Mouse (Mus musculus) heart, embryonic 11.5 days (tissue): ENCODE results near the gene R3hdm1. TPM values are rescaled to one million over a fixed set of nuclear protein-coding genes. Genes with fewer than 3 reads are reported as not detected.
"Not testable (repeated sequence)": the region's sequence is repeated elsewhere in the genome, so short reads cannot be mapped to it uniquely, and the experiment has no call there.

Source experiments
- ATAC-seq: fragments of 200-750 bp; cut with Nextera tagmentation; replicated peaks from 2 replicates; pipeline ENCODE4 v1.8.0; 2017; ENCODE audit warnings: moderate library complexity; ENCODE audit not compliant: insufficient number of reproducible peaks, low FRiP score, low TSS enrichment
- H3K27ac ChIP-seq: fragments of 300-500 bp; sonication (generic); 2 replicates; pipeline ENCODE4 v1.5.1; 2014; ENCODE audit warnings: mild to moderate bottlenecking, low read depth, low read length
- H3K27me3 ChIP-seq: fragments of 300-500 bp; sonication (generic); 2 replicates; pipeline ENCODE4 v1.6.1; 2014; ENCODE audit warnings: mild to moderate bottlenecking, low read length, mixed read lengths; ENCODE audit not compliant: control insufficient read depth, insufficient read depth
- H3K36me3 ChIP-seq: fragments of 300-500 bp; sonication (generic); 2 replicates; pipeline ENCODE4 v1.6.1; 2014; ENCODE audit warnings: mild to moderate bottlenecking, low read length, moderate library complexity, mixed read lengths; ENCODE audit not compliant: control insufficient read depth, insufficient read depth
- H3K4me1 ChIP-seq: fragments of 300-500 bp; sonication (generic); 2 replicates; pipeline ENCODE4 v1.6.1; 2014; ENCODE audit warnings: low read length; ENCODE audit not compliant: control insufficient read depth, insufficient read depth
- H3K4me2 ChIP-seq: fragments of 300-500 bp; sonication (generic); 2 replicates; pipeline ENCODE4 v1.6.1; 2014; ENCODE audit warnings: mild to moderate bottlenecking, moderate library complexity
- H3K4me3 ChIP-seq: fragments of 300-500 bp; sonication (generic); 2 replicates; pipeline ENCODE4 v1.5.1; 2014; ENCODE audit warnings: low read depth, low read length
- H3K9ac ChIP-seq: fragments of 300-500 bp; sonication (generic); 2 replicates; pipeline ENCODE4 v1.6.1; 2014; ENCODE audit warnings: mild to moderate bottlenecking, low read depth, low read length, moderate library complexity
- H3K9me3 ChIP-seq: fragments of 300-500 bp; sonication (generic); replicated peaks from 2 replicates; pipeline ENCODE4 v1.6.1; 2016; ENCODE audit warnings: low read length; ENCODE audit not compliant: control insufficient read depth
- WGBS: fragments of 180-500 bp; shearing (Covaris S2); extraction: QIAGEN DNeasy Blood & Tissue Kit; methylation state at CpG from one replicate; pipeline ENCODE4 v1.1.7; 2014; ENCODE audit not compliant: insufficient replicate concordance; 5-methylcytosine and 5-hydroxymethylcytosine counted together
- polyA plus RNA-seq: library from polyadenylated mRNA; unstranded; fragments of >200 nt; fragmentation: Nextera tagmentation; extraction: Ambion mirVana; gene quantifications from 2 replicates; pipeline ENCODE4 v1.2.1, GENCODE M21; 2014

R3hdm1 gene
- polyA plus RNA-seq, 1 experiment from 2014 or later, result 73.1 TPM

DNA sequence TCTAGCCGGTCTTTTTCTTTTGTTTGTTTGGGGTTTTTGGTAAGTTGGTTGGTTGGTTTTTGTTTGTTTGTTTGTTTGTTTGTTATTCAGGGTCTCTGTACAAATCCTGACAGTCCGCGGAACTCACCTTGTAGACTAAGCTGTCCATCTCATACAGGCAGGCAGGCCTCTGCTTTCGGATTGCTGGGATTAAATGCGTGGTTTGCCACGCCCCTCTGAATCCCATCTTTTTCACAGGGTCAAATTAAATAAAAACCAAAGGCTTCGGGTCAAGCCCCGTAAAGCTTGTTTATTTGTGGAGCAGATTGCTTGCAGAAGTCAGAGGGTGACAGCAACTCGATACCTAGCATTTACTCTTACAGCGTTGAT lies 140.5 kb downstream of the R3hdm1 start, which contains the start of gene Ubxn4:
TSS of gene Ubxn4 (plus strand) at position 338 of the 369 bp plus-strand sequence.
- H3K36me3 ChIP-seq, result no peaks in the 10 kb centered on the region
- peak within 1 kb of the TSS; percentile 90 for H3K27ac ChIP-seq
- peak within 1 kb of the TSS; percentile 85 for H3K4me2 ChIP-seq
- H3K4me3 ChIP-seq, result peak within 1 kb of the TSS; percentile 81
- ATAC-seq, result no peak
- 10% methylated on average over 10 of the region's 10 CpGs for WGBS
- no peaks in the 10 kb centered on the region for H3K9me3 ChIP-seq
- no peaks in the 10 kb centered on the region for H3K27me3 ChIP-seq
- H3K9ac ChIP-seq, result peak within 1 kb of the TSS; percentile 88
- peaks cover 4% of the 10 kb centered on the region; the same call in 1 of the 2 replicates for H3K4me1 ChIP-seq

DNA sequence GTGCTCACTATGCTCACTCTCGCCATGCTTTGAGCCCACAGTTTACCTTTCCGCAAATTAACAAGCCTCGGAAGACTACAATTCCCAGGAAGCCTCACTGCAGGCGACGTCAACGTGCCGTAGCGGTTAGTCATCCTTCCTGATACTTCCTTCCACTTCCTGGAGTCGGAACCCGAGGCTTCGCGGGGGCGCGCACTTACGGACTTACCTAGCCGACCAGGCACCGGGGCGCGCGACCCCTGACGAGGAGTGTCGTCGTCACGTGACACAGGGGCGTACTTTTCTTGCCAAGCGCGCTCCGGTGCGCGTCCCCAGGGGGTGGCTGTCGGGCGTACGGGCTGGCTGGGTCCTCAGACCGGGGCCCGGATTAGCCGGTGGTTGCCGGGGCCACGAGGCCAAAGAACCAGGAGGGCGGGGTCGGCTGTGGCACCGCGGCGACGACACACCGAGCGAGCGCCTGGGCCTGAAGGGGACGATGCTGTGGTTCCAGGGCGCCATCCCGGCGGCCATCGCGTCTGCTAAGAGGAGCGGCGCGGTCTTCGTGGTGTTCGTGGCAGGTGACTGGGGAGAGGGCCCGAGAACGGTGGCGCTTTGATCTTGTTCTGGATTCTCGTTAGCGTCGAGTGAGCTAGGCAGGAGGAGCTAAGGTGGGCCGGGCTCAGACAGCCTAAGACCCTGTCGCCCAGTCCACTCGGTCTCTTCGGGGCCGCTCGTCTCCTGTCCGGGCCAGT lies 141.1 kb downstream of the R3hdm1 start:
- H3K36me3 ChIP-seq, result no peaks in the 10 kb centered on the region
- peak; percentile 91 for ATAC-seq
- H3K4me1 ChIP-seq, result peaks cover 4% of the 10 kb centered on the region; the same call in 1 of the 2 replicates

DNA sequence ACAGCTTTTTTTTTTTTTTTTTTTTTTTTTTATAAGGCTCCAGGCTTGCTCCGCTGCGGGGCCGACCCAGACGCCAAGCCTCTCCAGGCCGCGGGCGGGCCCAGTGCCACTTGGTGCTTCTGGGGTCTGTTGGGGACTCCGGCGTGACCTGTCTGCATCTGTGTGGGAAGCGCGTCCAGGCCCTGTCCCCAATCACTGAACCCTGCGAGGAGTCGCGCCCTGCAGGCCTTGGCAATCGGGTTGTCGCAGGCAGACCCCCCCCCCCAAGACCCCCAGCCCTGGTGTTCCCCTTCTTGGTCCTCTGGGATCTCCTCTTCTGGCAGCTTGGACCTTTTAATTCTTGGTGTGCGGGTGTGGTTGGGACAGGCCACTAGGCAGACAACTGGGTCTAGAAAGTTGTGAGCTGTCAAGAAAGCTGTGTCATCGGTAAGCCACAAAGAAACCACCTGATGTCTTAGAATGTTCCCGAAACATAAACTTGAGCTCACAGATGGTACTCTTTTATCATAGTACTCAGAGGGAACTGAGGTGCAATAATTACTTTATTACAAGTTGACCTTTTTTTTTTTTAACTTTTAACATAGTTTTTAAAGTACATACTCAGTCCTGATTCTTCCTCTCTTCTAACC lies 141.7 kb downstream of the R3hdm1 start:
- 2% methylated on average over 19 of the region's 19 CpGs for WGBS
- Histone ChIP-seq H3K27me3 (no peaks in the 10 kb centered on the region), H3K27ac (peak overlapping the region; percentile 90), H3K36me3 (no peaks in the 10 kb centered on the region), H3K4me1 (peaks cover 4% of the 10 kb centered on the region; the same call in 1 of the 2 replicates), H3K9ac (peak overlapping the region; percentile 88), H3K4me2 (peak overlapping the region; percentile 85), H3K4me3 (peak overlapping the region; percentile 81), H3K9me3 (no peaks in the 10 kb centered on the region)
- peak; percentile 53 for ATAC-seq

More for the DNA sequence above, 141.1 kb downstream of the R3hdm1 start:
- Histone ChIP-seq H3K4me3 (peak overlapping the region; percentile 81), H3K4me2 (peak overlapping the region; percentile 85), H3K9me3 (no peaks in the 10 kb centered on the region), H3K9ac (peak overlapping the region; percentile 88), H3K27me3 (no peaks in the 10 kb centered on the region), H3K27ac (peak overlapping the region; percentile 90)
- WGBS, result under 1% methylated on average over 71 of the region's 71 CpGs

DNA sequence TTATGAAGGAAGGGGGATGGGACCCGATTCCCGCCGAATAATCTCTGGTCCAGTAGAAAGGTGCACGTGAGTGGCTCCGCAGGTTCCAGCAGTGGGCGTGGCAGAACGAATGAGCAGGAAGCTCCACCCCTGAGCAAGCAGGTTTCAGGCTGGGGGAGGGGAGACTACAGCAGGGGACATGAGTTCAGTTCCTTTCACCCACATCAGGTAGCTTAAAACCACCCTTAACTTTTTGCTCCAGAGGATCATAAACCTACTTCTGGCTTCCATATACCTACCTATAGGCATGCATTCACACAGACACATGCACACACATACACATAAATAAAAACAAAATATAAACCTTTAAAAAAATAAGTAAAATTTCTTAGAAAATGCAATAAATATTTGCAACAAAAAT lies 164.0 kb downstream of the R3hdm1 start:
- H3K36me3 ChIP-seq, result peaks cover 28% of the 10 kb centered on the region
- not testable (repeated sequence) for H3K9me3 ChIP-seq, H3K27me3 ChIP-seq, H3K27ac ChIP-seq, H3K4me3 ChIP-seq, H3K4me1 ChIP-seq, H3K9ac ChIP-seq, ATAC-seq, H3K4me2 ChIP-seq
- WGBS, result 81% methylated on average over 7 of the region's 7 CpGs

DNA sequence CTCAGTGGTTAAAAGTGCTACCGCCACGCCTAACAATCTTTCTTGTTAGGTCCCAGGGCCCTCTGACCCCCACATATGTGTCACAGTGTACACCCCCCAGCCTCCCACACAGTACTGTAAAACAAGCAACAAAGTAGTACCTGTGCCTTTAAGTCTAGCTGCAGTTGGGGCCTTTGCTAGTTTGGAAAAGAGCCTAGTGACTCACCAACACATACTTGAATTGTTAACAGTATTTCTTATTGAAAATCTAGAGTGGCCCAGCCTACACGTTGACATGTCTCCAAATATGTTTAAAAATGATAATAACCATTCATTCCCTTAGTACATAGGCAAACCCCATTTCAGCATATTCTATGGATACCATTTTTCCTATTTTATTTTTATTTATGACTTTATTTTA lies 167.6 kb downstream of the R3hdm1 start:
- H3K27me3 ChIP-seq, result no peaks in the 10 kb centered on the region
- WGBS, result 85% methylated on average over 3 of the region's 3 CpGs
- no peak overlapping the region for H3K9ac ChIP-seq
- H3K4me2 ChIP-seq, result no peak overlapping the region
- no peaks in the 10 kb centered on the region for H3K9me3 ChIP-seq
- no peaks in the 10 kb centered on the region for H3K4me1 ChIP-seq
- ATAC-seq, result no peak
- no peak overlapping the region for H3K4me3 ChIP-seq
- H3K36me3 ChIP-seq, result peaks cover 34% of the 10 kb centered on the region
- no peak overlapping the region for H3K27ac ChIP-seq

DNA sequence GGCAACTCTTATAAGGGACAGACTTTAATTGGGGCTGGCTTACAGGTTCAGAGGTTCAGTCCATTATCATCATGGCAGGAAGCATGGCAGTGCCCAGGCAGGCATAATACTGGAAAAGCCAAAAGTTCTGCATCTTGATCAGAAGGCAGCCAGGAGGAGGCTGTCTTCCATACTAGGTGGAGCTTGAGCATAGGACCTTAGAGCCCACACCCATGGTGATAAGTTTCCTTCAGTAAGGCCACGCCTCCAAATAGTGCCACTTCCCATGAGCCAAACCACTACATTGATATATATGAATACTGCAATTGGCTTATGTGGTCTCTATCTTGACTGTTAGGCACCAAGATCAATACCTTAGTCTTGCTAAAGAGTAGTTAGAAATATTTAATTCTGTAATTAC lies 172.8 kb downstream of the R3hdm1 start:
- WGBS, result 80% methylated on average over 1 of the region's 1 CpGs
- Histone ChIP-seq H3K4me2 (no peak overlapping the region), H3K9me3 (no peaks in the 10 kb centered on the region), H3K4me3 (no peak overlapping the region), H3K27ac (no peak overlapping the region), H3K9ac (no peak overlapping the region), H3K36me3 (peaks cover 42% of the 10 kb centered on the region), H3K4me1 (no peaks in the 10 kb centered on the region), H3K27me3 (no peaks in the 10 kb centered on the region)
- ATAC-seq, result no peak

DNA sequence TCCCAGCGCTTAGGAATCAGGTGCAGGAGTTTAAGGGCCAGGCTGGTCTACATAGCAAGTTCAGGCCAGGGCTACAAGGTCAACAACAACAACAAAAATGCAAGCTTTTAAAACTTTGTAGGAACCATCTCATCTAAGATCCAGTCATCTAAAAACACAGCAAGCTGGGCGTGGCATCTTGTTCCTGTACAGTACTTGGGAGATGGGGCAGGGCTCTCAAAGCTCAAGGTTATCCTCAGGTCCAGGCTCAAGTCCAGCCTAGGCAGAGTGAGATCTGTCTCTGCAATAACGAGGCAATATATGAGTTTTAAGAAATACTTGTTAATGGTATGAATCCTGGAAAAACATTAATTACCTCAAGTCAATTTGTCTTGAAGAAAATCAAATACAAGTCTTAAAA lies 175.5 kb downstream of the R3hdm1 start:
- H3K9ac ChIP-seq, result no peak overlapping the region
- no peaks in the 10 kb centered on the region for H3K27me3 ChIP-seq
- H3K4me2 ChIP-seq, result no peak overlapping the region
- H3K9me3 ChIP-seq, result no peaks in the 10 kb centered on the region
- WGBS, result 92% methylated on average over 3 of the region's 3 CpGs
- ATAC-seq, result no peak
- H3K36me3 ChIP-seq, result peaks cover 35% of the 10 kb centered on the region
- no peaks in the 10 kb centered on the region for H3K4me1 ChIP-seq
- no peak overlapping the region for H3K27ac ChIP-seq
- no peak overlapping the region for H3K4me3 ChIP-seq

DNA sequence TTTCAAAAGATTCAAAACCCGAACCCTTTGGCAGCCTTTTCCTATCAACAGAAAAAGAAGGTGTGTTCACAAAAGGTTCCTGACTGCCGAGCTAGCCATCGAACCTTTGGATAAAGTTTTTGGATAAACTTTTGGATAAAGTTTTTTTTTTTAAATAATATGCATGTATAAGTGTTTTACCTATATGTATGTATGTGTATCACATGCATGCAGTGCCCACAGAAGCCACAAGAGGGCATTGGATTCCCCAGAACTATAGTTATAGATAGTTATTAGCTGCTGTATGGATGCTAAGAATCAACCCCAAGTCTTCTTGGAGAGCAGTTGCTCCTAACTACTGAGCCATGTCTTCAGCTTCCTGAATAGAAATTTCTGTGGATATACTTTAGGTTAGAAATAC lies 178.7 kb downstream of the R3hdm1 start:
- Histone ChIP-seq H3K4me2 (no peak overlapping the region), H3K4me1 (no peaks in the 10 kb centered on the region), H3K27me3 (no peaks in the 10 kb centered on the region), H3K4me3 (no peak overlapping the region), H3K36me3 (peaks cover 30% of the 10 kb centered on the region), H3K9me3 (no peaks in the 10 kb centered on the region), H3K27ac (no peak overlapping the region), H3K9ac (no peak overlapping the region)
- 95% methylated on average over 3 of the region's 3 CpGs for WGBS
- ATAC-seq, result no peak
